Mouse (Mus musculus): ENCODE measurements around the gene Ptprg. TPM values are rescaled to one million over a fixed set of nuclear protein-coding genes. Genes with fewer than 3 reads are reported as not detected.

Gene Ptprg
- polyA plus RNA-seq, 1 experiment from 2014 or later: 16.4 TPM

DNA sequence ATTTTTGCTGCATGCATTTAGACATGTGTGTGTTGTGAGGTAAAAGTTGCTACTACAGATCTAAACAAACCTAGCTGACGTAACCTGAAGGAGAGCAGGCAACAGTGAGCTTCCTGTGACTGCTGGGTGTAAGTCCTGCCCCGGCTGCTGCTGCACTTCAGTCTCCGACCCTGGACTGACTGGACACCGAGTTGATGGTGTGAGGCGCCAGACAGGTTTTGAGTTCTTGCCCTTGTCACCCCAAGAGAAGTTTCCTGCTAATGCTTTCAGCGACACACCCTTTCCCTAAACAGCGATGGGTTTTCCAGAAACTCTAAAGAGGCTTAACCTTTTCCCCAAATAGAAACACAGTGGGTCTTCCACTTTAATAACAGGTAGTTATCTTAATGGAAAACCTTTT is 313.1 kb downstream of the Ptprg start:
- 68% methylated on average over 7 of the region's 7 CpGs for WGBS
- H3K4me3 ChIP-seq: no peak overlapping the region

GRCm38 (mm10) chr14:11868636-11869035 is 315.3 kb downstream of the Ptprg start:
- no peak overlapping the region for H3K4me2 ChIP-seq
- H3K4me3 ChIP-seq: no peak overlapping the region
- H3K4me1 ChIP-seq (replicated peaks): peaks cover 37% of the 10 kb centered on the region
- no peak overlapping the region for H3K27ac ChIP-seq
- ATAC-seq (replicated peaks; ENCODE audit: insufficient number of reproducible peaks, insufficient read depth, low FRiP score, low read depth): no peak
- H3K36me3 ChIP-seq: no peaks in the 10 kb centered on the region
- H3K27me3 ChIP-seq: no peaks in the 10 kb centered on the region
- WGBS: 33% methylated on average over 6 of the region's 6 CpGs
- no peaks in the 10 kb centered on the region for H3K9me3 ChIP-seq (replicated peaks)
- no peak overlapping the region for H3K9ac ChIP-seq

More for the DNA sequence above, 313.1 kb downstream of the Ptprg start:
- no peak for ATAC-seq (replicated peaks; ENCODE audit: insufficient number of reproducible peaks, insufficient read depth, low FRiP score, low read depth)
- no peaks in the 10 kb centered on the region for H3K9me3 ChIP-seq (replicated peaks)
- no peak overlapping the region for H3K27ac ChIP-seq
- peaks cover 45% of the 10 kb centered on the region for H3K4me1 ChIP-seq (replicated peaks)
- H3K9ac ChIP-seq: no peak overlapping the region
- no peaks in the 10 kb centered on the region for H3K27me3 ChIP-seq
- no peak overlapping the region for H3K4me2 ChIP-seq
- H3K36me3 ChIP-seq: no peaks in the 10 kb centered on the region

GRCm38 (mm10) chr14:11871752-11872344 is 318.5 kb downstream of the Ptprg start:
- Histone ChIP-seq H3K27ac (no peak overlapping the region), H3K9me3 (replicated peaks) (no peaks in the 10 kb centered on the region), H3K9ac (no peak overlapping the region), H3K4me1 (replicated peaks) (peaks cover 42% of the 10 kb centered on the region), H3K27me3 (no peaks in the 10 kb centered on the region), H3K36me3 (no peaks in the 10 kb centered on the region), H3K4me3 (no peak overlapping the region), H3K4me2 (no peak overlapping the region)
- 56% methylated on average over 8 of the region's 8 CpGs for WGBS
- ATAC-seq (replicated peaks; ENCODE audit: insufficient number of reproducible peaks, insufficient read depth, low FRiP score, low read depth): no peak

DNA sequence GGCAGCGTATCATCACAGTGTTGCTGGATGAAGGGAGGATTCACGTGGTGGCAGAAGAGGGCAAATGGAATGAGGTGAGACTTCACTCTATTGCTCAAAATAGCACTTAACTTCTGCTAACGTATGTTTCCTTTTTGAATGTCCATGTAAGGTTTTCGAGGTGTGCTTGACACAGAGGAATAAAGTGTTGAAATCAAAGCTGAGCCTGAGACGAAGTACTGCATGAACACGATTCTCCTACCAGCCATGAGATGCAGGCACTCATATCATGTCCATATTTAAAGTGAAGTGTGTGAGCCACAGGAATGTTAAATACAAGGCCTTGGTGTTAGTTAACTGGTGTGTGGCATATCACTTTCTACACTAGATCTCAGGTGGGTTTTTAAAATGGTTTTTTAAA is 320.9 kb downstream of the Ptprg start:
- Histone ChIP-seq H3K9ac (no peak overlapping the region), H3K27ac (peak overlapping the region; percentile 53), H3K4me2 (no peak overlapping the region), H3K9me3 (replicated peaks) (no peaks in the 10 kb centered on the region), H3K36me3 (no peaks in the 10 kb centered on the region), H3K4me1 (replicated peaks) (peaks cover 38% of the 10 kb centered on the region), H3K27me3 (no peaks in the 10 kb centered on the region), H3K4me3 (no peak overlapping the region)
- WGBS: 56% methylated on average over 6 of the region's 6 CpGs
- no peak; the same call in 1 of the 2 replicates for ATAC-seq (replicated peaks; ENCODE audit: insufficient number of reproducible peaks, insufficient read depth, low FRiP score, low read depth)

GRCm38 (mm10) chr14:11874960-11875889 is 321.9 kb downstream of the Ptprg start:
- H3K9me3 ChIP-seq (replicated peaks): no peaks in the 10 kb centered on the region
- H3K4me1 ChIP-seq (replicated peaks): peaks cover 43% of the 10 kb centered on the region
- H3K36me3 ChIP-seq: no peaks in the 10 kb centered on the region
- H3K4me2 ChIP-seq: no peak overlapping the region
- no peak overlapping the region for H3K4me3 ChIP-seq
- 74% methylated on average over 11 of the region's 11 CpGs for WGBS
- H3K9ac ChIP-seq: no peak overlapping the region
- no peaks in the 10 kb centered on the region for H3K27me3 ChIP-seq
- H3K27ac ChIP-seq: peak overlapping the region; percentile 53
- ATAC-seq (replicated peaks; ENCODE audit: insufficient number of reproducible peaks, insufficient read depth, low FRiP score, low read depth): no peak; the same call in 1 of the 2 replicates

GRCm38 (mm10) chr14:11881082-11881481 is 327.8 kb downstream of the Ptprg start:
- Histone ChIP-seq H3K9ac (no peak overlapping the region), H3K27me3 (no peaks in the 10 kb centered on the region), H3K9me3 (replicated peaks) (no peaks in the 10 kb centered on the region), H3K4me3 (no peak overlapping the region), H3K4me1 (replicated peaks) (peaks cover 44% of the 10 kb centered on the region), H3K27ac (peak overlapping the region; percentile 36; the same call in 1 of the 2 replicates), H3K4me2 (no peak overlapping the region), H3K36me3 (no peaks in the 10 kb centered on the region)
- WGBS: 78% methylated on average over 3 of the region's 3 CpGs
- ATAC-seq (replicated peaks; ENCODE audit: insufficient number of reproducible peaks, insufficient read depth, low FRiP score, low read depth): no peak

DNA sequence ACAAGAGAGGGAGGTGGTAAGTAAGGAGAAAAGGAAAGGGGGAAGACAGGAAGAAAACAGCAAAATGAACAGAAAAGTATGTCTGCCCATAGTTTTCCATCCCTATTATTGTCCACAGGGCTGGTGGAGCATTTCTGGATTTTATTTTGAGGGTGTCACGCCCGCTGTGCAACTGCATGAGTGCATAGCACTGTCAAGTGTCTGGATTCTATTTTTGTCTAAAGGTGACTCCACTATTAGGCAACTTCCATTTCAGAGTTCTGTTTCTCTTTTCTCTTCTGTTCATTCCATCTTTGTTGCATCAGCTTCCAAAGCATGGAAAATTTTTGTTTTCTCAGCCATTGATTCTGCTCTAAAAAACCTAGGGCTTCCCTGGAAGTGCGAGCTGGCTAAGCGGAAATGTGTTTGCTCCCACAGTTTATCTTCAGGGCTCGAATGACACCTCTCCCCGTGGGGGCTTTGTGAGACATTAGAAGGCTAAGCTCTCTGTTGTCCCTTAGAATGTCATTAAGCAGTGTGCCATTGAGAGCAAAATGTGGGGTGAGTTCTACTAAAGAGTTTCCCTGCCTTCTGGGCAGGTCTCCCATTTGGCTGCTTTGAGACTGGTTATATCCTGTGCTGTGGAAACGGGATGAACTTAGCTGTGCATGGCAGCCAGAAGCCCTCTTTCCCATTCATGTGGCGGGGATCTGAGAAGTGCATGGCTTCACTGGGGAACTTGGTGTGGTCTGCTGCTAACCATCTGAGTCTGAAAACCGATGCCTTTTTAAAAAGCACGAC is 330.0 kb downstream of the Ptprg start:
- ATAC-seq (replicated peaks; ENCODE audit: insufficient number of reproducible peaks, insufficient read depth, low FRiP score, low read depth): peak; percentile 84
- H3K4me3 ChIP-seq: no peak overlapping the region
- WGBS: 18% methylated on average over 10 of the region's 10 CpGs
- H3K4me2 ChIP-seq: peak overlapping the region; percentile 42
- H3K4me1 ChIP-seq (replicated peaks): peaks cover 48% of the 10 kb centered on the region
- H3K36me3 ChIP-seq: no peaks in the 10 kb centered on the region
- peak overlapping the region; percentile 95 for H3K27ac ChIP-seq
- H3K9me3 ChIP-seq (replicated peaks): no peaks in the 10 kb centered on the region
- no peak overlapping the region for H3K9ac ChIP-seq
- H3K27me3 ChIP-seq: no peaks in the 10 kb centered on the region

- Histone ChIP-seq H3K9me3 (replicated peaks) (no peaks in the 10 kb centered on the region), H3K4me1 (replicated peaks) (peaks cover 47% of the 10 kb centered on the region), H3K36me3 (no peaks in the 10 kb centered on the region), H3K4me2 (peak overlapping the region; percentile 42; the same call in 1 of the 2 replicates), H3K27me3 (no peaks in the 10 kb centered on the region), H3K9ac (no peak overlapping the region), H3K27ac (peak overlapping the region; percentile 95), H3K4me3 (no peak overlapping the region)
- ATAC-seq (replicated peaks; ENCODE audit: insufficient number of reproducible peaks, insufficient read depth, low FRiP score, low read depth): no peak
- 32% methylated on average over 5 of the region's 5 CpGs for WGBS
Measured at GRCm38 (mm10) chr14:11883995-11884394, 330.7 kb downstream of the Ptprg start.

- 56% methylated on average over 3 of the region's 3 CpGs for WGBS
- H3K4me3 ChIP-seq: no peak overlapping the region
- no peak overlapping the region for H3K27ac ChIP-seq
- no peak overlapping the region for H3K4me2 ChIP-seq
- no peak for ATAC-seq (replicated peaks; ENCODE audit: insufficient number of reproducible peaks, insufficient read depth, low FRiP score, low read depth)
- H3K4me1 ChIP-seq (replicated peaks): peaks cover 28% of the 10 kb centered on the region
- H3K36me3 ChIP-seq: no peaks in the 10 kb centered on the region
- H3K27me3 ChIP-seq: no peaks in the 10 kb centered on the region
- H3K9me3 ChIP-seq (replicated peaks): no peaks in the 10 kb centered on the region
- H3K9ac ChIP-seq: no peak overlapping the region
Measured at GRCm38 (mm10) chr14:11886417-11886816, 333.1 kb downstream of the Ptprg start.

- Histone ChIP-seq H3K4me2 (no peak overlapping the region), H3K27me3 (no peaks in the 10 kb centered on the region), H3K9me3 (replicated peaks) (no peaks in the 10 kb centered on the region), H3K27ac (no peak overlapping the region), H3K9ac (no peak overlapping the region), H3K4me1 (replicated peaks) (peaks cover 8% of the 10 kb centered on the region; the same call in 1 of the 2 replicates), H3K4me3 (no peak overlapping the region), H3K36me3 (no peaks in the 10 kb centered on the region)
- no peak for ATAC-seq (replicated peaks; ENCODE audit: insufficient number of reproducible peaks, insufficient read depth, low FRiP score, low read depth)
- WGBS: 74% methylated on average over 3 of the region's 3 CpGs
Measured at GRCm38 (mm10) chr14:11890890-11891289, 337.6 kb downstream of the Ptprg start.

- no peaks in the 10 kb centered on the region for H3K9me3 ChIP-seq (replicated peaks)
- no peaks in the 10 kb centered on the region for H3K27me3 ChIP-seq
- H3K27ac ChIP-seq: no peak overlapping the region
- no peak overlapping the region for H3K4me2 ChIP-seq
- peaks cover 5% of the 10 kb centered on the region; the same call in 1 of the 2 replicates for H3K4me1 ChIP-seq (replicated peaks)
- no peak for ATAC-seq (replicated peaks; ENCODE audit: insufficient number of reproducible peaks, insufficient read depth, low FRiP score, low read depth)
- H3K4me3 ChIP-seq: no peak overlapping the region
- no peaks in the 10 kb centered on the region for H3K36me3 ChIP-seq
- WGBS: 37% methylated on average over 9 of the region's 9 CpGs
- no peak overlapping the region for H3K9ac ChIP-seq
Measured at GRCm38 (mm10) chr14:11892621-11893020, 339.3 kb downstream of the Ptprg start.

Data from heart, embryonic 15.5 days (tissue).